Mouse (Mus musculus) bone marrow macrophage, adult 2 months (primary cell): ENCODE measurements around the gene Slc35e2. TPM values are rescaled to one million over a fixed set of nuclear protein-coding genes. Genes with fewer than 3 reads are reported as not detected.

Experiments
- H3K27ac ChIP-seq: 2 replicates; pipeline ENCODE4 v1.5.1; 2012; ENCODE audit warnings: low read depth, low read length; ENCODE audit not compliant: insufficient read depth
- H3K4me1 ChIP-seq: 2 replicates; pipeline ENCODE4 v1.6.1; 2012; ENCODE audit warnings: low read length; ENCODE audit not compliant: control insufficient read depth, insufficient read depth
- H3K4me3 ChIP-seq: 2 replicates; pipeline ENCODE4 v1.5.1; 2012; ENCODE audit warnings: mild to moderate bottlenecking, low read length, moderate library complexity; ENCODE audit not compliant: insufficient read depth
- CTCF ChIP-seq: IDR thresholded peaks from 2 replicates; pipeline ENCODE4 v1.5.1; 2012; ENCODE audit warnings: low read depth, mild to moderate bottlenecking, low read length, moderate library complexity
- POLR2A ChIP-seq: IDR thresholded peaks from 2 replicates; pipeline ENCODE4 v1.6.1; 2012; ENCODE audit warnings: mild to moderate bottlenecking, low read depth, low read length, borderline replicate concordance
- polyA plus RNA-seq: library from polyadenylated mRNA; stranded (reverse); fragments of >200 nt; gene quantifications from 2 replicates; pipeline ENCODE4 v1.2.4, GENCODE M21; 2012; ENCODE audit not compliant: missing spikeins, insufficient read depth, insufficient read length

The Slc35e2 gene
- polyA plus RNA-seq, 1 experiment, result 11.4 TPM

GRCm38 (mm10) chr4:155596606-155597005 lies 4.6 kb upstream of the Slc35e2 start:
- Histone ChIP-seq H3K27ac (no peak overlapping the region), H3K4me3 (no peak overlapping the region), H3K4me1 (peaks cover 15% of the 10 kb centered on the region)
- no peak for TF ChIP-seq CTCF
- TF ChIP-seq POLR2A, result no peak

GRCm38 (mm10) chr4:155598536-155598935 lies 2.7 kb upstream of the Slc35e2 start:
- H3K27ac ChIP-seq, result no peak overlapping the region
- TF ChIP-seq CTCF, result no peak
- no peak for TF ChIP-seq POLR2A
- no peak overlapping the region for H3K4me3 ChIP-seq
- H3K4me1 ChIP-seq, result peaks cover 12% of the 10 kb centered on the region

GRCm38 (mm10) chr4:155599901-155600825 lies 1.1 kb upstream of the Slc35e2 start:
- Histone ChIP-seq H3K4me1 (peaks cover 9% of the 10 kb centered on the region), H3K4me3 (peak overlapping the region; percentile 75), H3K27ac (peak overlapping the region; percentile 90)
- no peak for TF ChIP-seq CTCF
- no peak for TF ChIP-seq POLR2A

- Histone ChIP-seq H3K4me1 (peaks cover 7% of the 10 kb centered on the region), H3K27ac (peak overlapping the region; percentile 54), H3K4me3 (peak overlapping the region; percentile 100)
- no peak for TF ChIP-seq POLR2A
- no peak for TF ChIP-seq CTCF
These were observed 811 bp downstream of the Slc35e2 start for GRCm38 (mm10) chr4:155601997-155602456.

- H3K27ac ChIP-seq, result no peak overlapping the region
- peaks cover 7% of the 10 kb centered on the region for H3K4me1 ChIP-seq
- no peak for TF ChIP-seq CTCF
- no peak for TF ChIP-seq POLR2A
- peak overlapping the region; percentile 100; the same call in 1 of the 2 replicates for H3K4me3 ChIP-seq
These were observed 1.5 kb downstream of the Slc35e2 start for GRCm38 (mm10) chr4:155602753-155603152.

- TF ChIP-seq POLR2A (no peak), CTCF (no peak)
- H3K4me3 ChIP-seq, result no peak overlapping the region
- no peak overlapping the region for H3K27ac ChIP-seq
- H3K4me1 ChIP-seq, result peaks cover 7% of the 10 kb centered on the region
These were observed 2.6 kb downstream of the Slc35e2 start for GRCm38 (mm10) chr4:155603801-155604200.

- Histone ChIP-seq H3K4me1 (peaks cover 3% of the 10 kb centered on the region), H3K27ac (no peak overlapping the region), H3K4me3 (no peak overlapping the region)
- TF ChIP-seq CTCF, result no peak
- no peak for TF ChIP-seq POLR2A
These were observed 3.9 kb downstream of the Slc35e2 start for GRCm38 (mm10) chr4:155605132-155605531.

GRCm38 (mm10) chr4:155606825-155607224 lies 5.6 kb downstream of the Slc35e2 start:
- no peak for TF ChIP-seq POLR2A
- TF ChIP-seq CTCF, result no peak
- H3K4me3 ChIP-seq, result no peak overlapping the region
- H3K4me1 ChIP-seq, result peaks cover 8% of the 10 kb centered on the region
- no peak overlapping the region for H3K27ac ChIP-seq

- peaks cover 9% of the 10 kb centered on the region for H3K4me1 ChIP-seq
- no peak overlapping the region for H3K4me3 ChIP-seq
- no peak overlapping the region for H3K27ac ChIP-seq
These were observed 10.6 kb downstream of the Slc35e2 start for GRCm38 (mm10) chr4:155611860-155612259.

GRCm38 (mm10) chr4:155613264-155613663 lies 12.0 kb downstream of the Slc35e2 start:
- H3K4me1 ChIP-seq, result peaks cover 9% of the 10 kb centered on the region
- no peak for TF ChIP-seq CTCF
- TF ChIP-seq POLR2A, result no peak
- H3K27ac ChIP-seq, result no peak overlapping the region
- H3K4me3 ChIP-seq, result no peak overlapping the region

More at GRCm38 (mm10) chr4:155611860-155612259, 10.6 kb downstream of the Slc35e2 start:
- TF ChIP-seq POLR2A (no peak), CTCF (no peak)
